ENCODE assay signal across 33 mouse cellular contexts in the genomic region with DNA sequence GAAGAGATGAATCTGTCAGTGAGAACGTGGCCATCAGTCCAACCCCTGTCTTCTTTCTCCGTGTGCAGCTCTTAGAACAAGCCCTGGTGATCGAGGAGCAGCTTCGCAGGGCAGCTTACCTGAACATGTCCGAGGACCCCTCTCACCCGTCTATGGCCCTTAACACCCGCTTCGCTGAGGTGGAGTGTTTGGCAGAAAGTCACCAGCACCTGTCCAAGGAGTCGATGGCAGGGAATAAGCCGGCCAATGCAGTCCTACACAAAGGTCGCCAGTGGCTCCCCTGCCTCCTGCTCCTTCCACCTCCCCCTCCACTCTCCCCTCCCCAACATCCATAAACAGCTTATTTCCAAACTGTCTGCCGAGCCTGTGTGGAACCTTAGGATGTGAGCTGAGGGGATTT.
"Had no signal": no experiment of that assay in that cellular context is flagged by ENCODE, and none has a peak within 500 bp of the region (broad histone marks: within the 10 kb centered on the region; RNA-seq: fewer than 3 reads in every experiment).

No protein-coding gene starts in this region.

- H3K9me3 ChIP-seq: heart, embryonic 13.5 days; heart, embryonic 15.5 days; hindbrain, embryonic 10.5 days; hindbrain, embryonic 12.5 days; hindbrain, embryonic 13.5 days; hindbrain, embryonic 15.5 days; intestine, embryonic 15.5 days; kidney, embryonic 15.5 days had no signal

- H3K4me3 ChIP-seq: heart, embryonic 13.5 days; heart, embryonic 15.5 days; hindbrain, embryonic 10.5 days; hindbrain, embryonic 12.5 days; hindbrain, embryonic 13.5 days; hindbrain, embryonic 15.5 days; intestine, embryonic 15.5 days; kidney, embryonic 15.5 days; layer of hippocampus, adult 2 months; left cerebral cortex, adult 2 months had no signal

- H3K27me3 ChIP-seq: heart, embryonic 13.5 days; heart, embryonic 15.5 days; hindbrain, embryonic 12.5 days; hindbrain, embryonic 13.5 days; hindbrain, embryonic 15.5 days; intestine, embryonic 15.5 days; kidney, embryonic 15.5 days had no signal

- H3K27ac ChIP-seq: heart, embryonic 13.5 days; heart, embryonic 15.5 days; hindbrain, embryonic 10.5 days; hindbrain, embryonic 12.5 days; hindbrain, embryonic 13.5 days; hindbrain, embryonic 14.5 days; hindbrain, embryonic 15.5 days; hindbrain, postnatal 0 days; intestine, embryonic 15.5 days; kidney, embryonic 15.5 days; kidney, postnatal 0 days; layer of hippocampus, adult 2 months; left cerebral cortex, adult 2 months had no signal

- DNase-seq: heart, postnatal 10 days; heart, postnatal 14 days; heart, postnatal 36 days; heart, postnatal 4 days; kidney, adult 11 months; kidney, adult 18-20 months; kidney, adult 2 months; kidney, adult 8-10 months; kidney, adult 9 months; kidney, postnatal 10 days; kidney, postnatal 14 days; kidney, postnatal 25 days; kidney, postnatal 36 days; kidney, postnatal 4 days; layer of hippocampus, adult 9-11 months; layer of hippocampus, postnatal 36 days had no signal

- ATAC-seq: hindbrain, embryonic 16.5 days; hindbrain, postnatal 0 days; inflammation-experienced regulatory T-cells, adult 6 months; intestine, embryonic 15.5 days; intestine, embryonic 16.5 days; intestine, postnatal 0 days had no signal

- H3K9ac ChIP-seq: heart, embryonic 13.5 days; heart, embryonic 15.5 days; hindbrain, embryonic 12.5 days; hindbrain, embryonic 13.5 days; hindbrain, embryonic 14.5 days; hindbrain, embryonic 15.5 days; intestine, embryonic 15.5 days; kidney, embryonic 15.5 days had no signal

- H3K4me1 ChIP-seq: intestine, embryonic 15.5 days had no signal

- H3K4me2 ChIP-seq: heart, embryonic 13.5 days; heart, embryonic 15.5 days; hindbrain, embryonic 12.5 days; hindbrain, embryonic 13.5 days; hindbrain, embryonic 14.5 days; hindbrain, embryonic 15.5 days; intestine, embryonic 15.5 days; kidney, embryonic 15.5 days had no signal
